Mouse (Mus musculus): ENCODE results near the gene 9530002B09Rik. TPM values are rescaled to one million over a fixed set of nuclear protein-coding genes. Genes with fewer than 3 reads are reported as not detected.

9530002B09Rik gene
- not detected in 2 replicates for polyA plus RNA-seq (2016; fragmentation: Nextera tagmentation; extraction: Ambion mirVana)

- Histone ChIP-seq H3K4me1 (no peaks in the 10 kb centered on the region), H3K4me2 (replicated peaks) (no peak within 1 kb of the TSS), H3K9me3 (peaks cover 16% of the 10 kb centered on the region), H3K4me3 (no peak within 1 kb of the TSS), H3K27ac (no peak within 1 kb of the TSS), H3K36me3 (no peaks in the 10 kb centered on the region), H3K27me3 (no peaks in the 10 kb centered on the region), H3K9ac (no peak within 1 kb of the TSS)
- no peak for ATAC-seq (ENCODE audit: insufficient number of reproducible peaks, insufficient read depth, low FRiP score, low TSS enrichment)
Measured at GRCm38 (mm10) chr4:122688975-122689374, at the start of gene 9530002B09Rik. 9530002B09Rik (plus strand) TSS chr4:122689275.

Other genes with a start within 250 kb of the 9530002B09Rik start
- gene Ppt1, start 147.0 kb downstream of the 9530002B09Rik start, polyA plus RNA-seq (2016; fragmentation: Nextera tagmentation; extraction: Ambion mirVana), result 66.0 and 67.0 TPM in 2 replicates
- gene Cap1, start 196.8 kb downstream of the 9530002B09Rik start, polyA plus RNA-seq (2016; fragmentation: Nextera tagmentation; extraction: Ambion mirVana), result 51.0 and 52.3 TPM in 2 replicates